Mouse (Mus musculus) midbrain, embryonic 16.5 days (tissue): ENCODE data around the gene Vsx1. TPM values are rescaled to one million over a fixed set of nuclear protein-coding genes. Genes with fewer than 3 reads are reported as not detected.

Experiments
- ATAC-seq: fragments of 200-750 bp; cut with Nextera tagmentation; 2 replicates; pipeline ENCODE4 v1.8.0; 2017; ENCODE audit warnings: moderate TSS enrichment
- H3K27ac ChIP-seq: fragments of 300-500 bp; sonication (generic); 2 replicates; pipeline ENCODE4 v1.5.1; 2014; ENCODE audit warnings: mild to moderate bottlenecking, low read length, mixed read lengths
- H3K27me3 ChIP-seq: fragments of 300-500 bp; sonication (generic); 2 replicates; pipeline ENCODE4 v1.6.1; 2014; ENCODE audit warnings: low read depth, low read length, mixed read lengths; ENCODE audit not compliant: control insufficient read depth, insufficient read depth
- H3K36me3 ChIP-seq: fragments of 300-500 bp; sonication (generic); 2 replicates; pipeline ENCODE4 v1.6.1; 2014; ENCODE audit warnings: mild to moderate bottlenecking, low read length, moderate library complexity, mixed read lengths; ENCODE audit not compliant: control insufficient read depth, insufficient read depth
- H3K4me1 ChIP-seq: fragments of 300-500 bp; sonication (generic); 2 replicates; pipeline ENCODE4 v1.6.1; 2014; ENCODE audit warnings: mild to moderate bottlenecking, low read length, mixed read lengths; ENCODE audit not compliant: control insufficient read depth, insufficient read depth
- H3K4me2 ChIP-seq: fragments of 300-500 bp; sonication (generic); 2 replicates; pipeline ENCODE4 v1.6.1; 2014; ENCODE audit warnings: mild to moderate bottlenecking, low read length, mixed read lengths
- H3K4me3 ChIP-seq: fragments of 300-500 bp; sonication (generic); 2 replicates; pipeline ENCODE4 v1.5.1; 2014; ENCODE audit warnings: low read depth, mild to moderate bottlenecking, low read length, moderate library complexity, mixed read lengths
- H3K9ac ChIP-seq: fragments of 300-500 bp; sonication (generic); 2 replicates; pipeline ENCODE4 v1.6.1; 2014; ENCODE audit warnings: low read depth, low read length, mixed read lengths
- H3K9me3 ChIP-seq: fragments of 300-500 bp; sonication (generic); replicated peaks from 2 replicates; pipeline ENCODE4 v1.6.1; 2014; ENCODE audit warnings: mild to moderate bottlenecking, low read length, mixed read lengths; ENCODE audit not compliant: control insufficient read depth, poor library complexity, severe bottlenecking
- WGBS: fragments of 180-500 bp; shearing (Covaris S2); extraction: QIAGEN DNeasy Blood & Tissue Kit; methylation state at CpG from one replicate; pipeline ENCODE4 v1.1.7; 2014; 5-methylcytosine and 5-hydroxymethylcytosine counted together
- polyA plus RNA-seq: library from polyadenylated mRNA; unstranded; fragments of >200 nt; fragmentation: Nextera tagmentation; extraction: Ambion mirVana; gene quantifications from 2 replicates; pipeline ENCODE4 v1.2.1, GENCODE M21; 2015

The Vsx1 gene
- polyA plus RNA-seq, 1 experiment from 2014 or later = 0.06 TPM

GRCm38 (mm10) chr2:150669454-150670045, 19.6 kb downstream of the Vsx1 start:
- WGBS = 91% methylated on average over 2 of the region's 2 CpGs
- no peak overlapping the region for H3K27ac ChIP-seq
- H3K36me3 ChIP-seq = no peaks in the 10 kb centered on the region
- no peak for ATAC-seq
- H3K27me3 ChIP-seq = peaks cover 4% of the 10 kb centered on the region; the same call in 1 of the 2 replicates
- H3K9me3 ChIP-seq = no peaks in the 10 kb centered on the region
- H3K9ac ChIP-seq = no peak overlapping the region
- H3K4me2 ChIP-seq = no peak overlapping the region
- no peak overlapping the region for H3K4me3 ChIP-seq
- peaks cover 10% of the 10 kb centered on the region for H3K4me1 ChIP-seq

GRCm38 (mm10) chr2:150668956-150669355, 20.2 kb downstream of the Vsx1 start:
- 89% methylated on average over 5 of the region's 5 CpGs for WGBS
- no peak overlapping the region for H3K27ac ChIP-seq
- no peak overlapping the region for H3K4me3 ChIP-seq
- no peaks in the 10 kb centered on the region for H3K36me3 ChIP-seq
- H3K9me3 ChIP-seq = no peaks in the 10 kb centered on the region
- ATAC-seq = no peak
- H3K4me1 ChIP-seq = peaks cover 10% of the 10 kb centered on the region
- H3K9ac ChIP-seq = no peak overlapping the region
- H3K27me3 ChIP-seq = peaks cover 4% of the 10 kb centered on the region; the same call in 1 of the 2 replicates
- no peak overlapping the region for H3K4me2 ChIP-seq

- Histone ChIP-seq H3K36me3 (no peaks in the 10 kb centered on the region), H3K4me2 (peak within 1 kb of the TSS; percentile 65), H3K27ac (peak within 1 kb of the TSS; percentile 61), H3K9me3 (no peaks in the 10 kb centered on the region), H3K27me3 (peaks cover 4% of the 10 kb centered on the region; the same call in 1 of the 2 replicates), H3K9ac (peak within 1 kb of the TSS; percentile 81), H3K4me3 (peak within 1 kb of the TSS; percentile 68), H3K4me1 (peaks cover 10% of the 10 kb centered on the region)
- ATAC-seq = peak; percentile 79
- WGBS = 3% methylated on average over 53 of the region's 61 CpGs
Observed at GRCm38 (mm10) chr2:150667820-150668766, 21.1 kb downstream of the Vsx1 start, which contains the start of gene Acss1. Acss1 (minus strand) TSS chr2:150668500.

- no peaks in the 10 kb centered on the region for H3K36me3 ChIP-seq
- no peaks in the 10 kb centered on the region for H3K9me3 ChIP-seq
- H3K9ac ChIP-seq = peak overlapping the region; percentile 81
- 5% methylated on average over 17 of the region's 17 CpGs for WGBS
- peak overlapping the region; percentile 68 for H3K4me3 ChIP-seq
- peak; percentile 52 for ATAC-seq
- peak overlapping the region; percentile 61 for H3K27ac ChIP-seq
- peak overlapping the region; percentile 65 for H3K4me2 ChIP-seq
- peaks cover 4% of the 10 kb centered on the region; the same call in 1 of the 2 replicates for H3K27me3 ChIP-seq
- H3K4me1 ChIP-seq = peaks cover 10% of the 10 kb centered on the region
Observed at GRCm38 (mm10) chr2:150667065-150667819, 21.9 kb downstream of the Vsx1 start.

GRCm38 (mm10) chr2:150666723-150667064, 22.5 kb downstream of the Vsx1 start:
- H3K36me3 ChIP-seq = no peaks in the 10 kb centered on the region
- no peak for ATAC-seq
- peak overlapping the region; percentile 65 for H3K4me2 ChIP-seq
- 41% methylated on average over 7 of the region's 7 CpGs for WGBS
- peak overlapping the region; percentile 68 for H3K4me3 ChIP-seq
- no peaks in the 10 kb centered on the region for H3K9me3 ChIP-seq
- H3K27me3 ChIP-seq = peaks cover 4% of the 10 kb centered on the region; the same call in 1 of the 2 replicates
- peak overlapping the region; percentile 81 for H3K9ac ChIP-seq
- peaks cover 10% of the 10 kb centered on the region for H3K4me1 ChIP-seq
- H3K27ac ChIP-seq = peak overlapping the region; percentile 61; the same call in 1 of the 2 replicates

- H3K36me3 ChIP-seq = no peaks in the 10 kb centered on the region
- H3K27ac ChIP-seq = no peak overlapping the region
- WGBS = 47% methylated on average over 10 of the region's 10 CpGs
- no peak for ATAC-seq
- H3K27me3 ChIP-seq = peaks cover 4% of the 10 kb centered on the region; the same call in 1 of the 2 replicates
- peaks cover 12% of the 10 kb centered on the region for H3K4me1 ChIP-seq
- no peaks in the 10 kb centered on the region for H3K9me3 ChIP-seq
- H3K4me2 ChIP-seq = peak overlapping the region; percentile 33; the same call in 1 of the 2 replicates
- peak overlapping the region; percentile 4; the same call in 1 of the 2 replicates for H3K4me3 ChIP-seq
- no peak overlapping the region for H3K9ac ChIP-seq
Observed at GRCm38 (mm10) chr2:150665534-150666451, 23.4 kb downstream of the Vsx1 start.

GRCm38 (mm10) chr2:150665006-150665405, 24.2 kb downstream of the Vsx1 start:
- H3K9ac ChIP-seq = no peak overlapping the region
- no peak overlapping the region for H3K27ac ChIP-seq
- H3K4me1 ChIP-seq = peaks cover 12% of the 10 kb centered on the region
- ATAC-seq = no peak
- peak overlapping the region; percentile 23; the same call in 1 of the 2 replicates for H3K4me2 ChIP-seq
- no peaks in the 10 kb centered on the region for H3K9me3 ChIP-seq
- WGBS = 64% methylated on average over 2 of the region's 2 CpGs
- no peaks in the 10 kb centered on the region for H3K36me3 ChIP-seq
- no peak overlapping the region for H3K4me3 ChIP-seq
- H3K27me3 ChIP-seq = peaks cover 4% of the 10 kb centered on the region; the same call in 1 of the 2 replicates
